Mouse (Mus musculus) cerebellum, adult 9-10 months (tissue): ENCODE measurements around the gene Espnl.

Experiments used
- DNase-seq: peaks from one replicate; pipeline ENCODE4 v3.0.0; 2022

Gene Espnl

DNA sequence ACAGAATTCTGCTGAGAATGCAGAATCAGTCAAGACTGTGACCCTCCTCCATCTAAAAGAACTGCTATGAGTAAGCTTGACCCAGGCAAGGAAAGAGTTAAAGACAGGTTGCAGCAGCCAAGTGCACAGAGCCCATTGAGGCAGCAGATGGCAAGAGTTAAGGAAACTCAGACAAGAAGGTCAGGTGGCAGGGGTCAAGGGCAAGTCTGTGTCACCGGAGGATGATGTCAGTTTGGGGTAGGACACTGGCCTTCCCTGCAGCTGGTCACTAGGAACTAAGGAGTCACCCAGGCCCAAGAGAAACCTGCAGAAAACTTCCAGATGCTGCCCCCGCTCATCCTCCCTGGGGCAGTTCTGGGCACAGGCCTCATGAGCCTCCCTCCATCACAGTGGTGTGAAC, 2.8 kb downstream of the Espnl start:
- DNase-seq: no peak

DNA sequence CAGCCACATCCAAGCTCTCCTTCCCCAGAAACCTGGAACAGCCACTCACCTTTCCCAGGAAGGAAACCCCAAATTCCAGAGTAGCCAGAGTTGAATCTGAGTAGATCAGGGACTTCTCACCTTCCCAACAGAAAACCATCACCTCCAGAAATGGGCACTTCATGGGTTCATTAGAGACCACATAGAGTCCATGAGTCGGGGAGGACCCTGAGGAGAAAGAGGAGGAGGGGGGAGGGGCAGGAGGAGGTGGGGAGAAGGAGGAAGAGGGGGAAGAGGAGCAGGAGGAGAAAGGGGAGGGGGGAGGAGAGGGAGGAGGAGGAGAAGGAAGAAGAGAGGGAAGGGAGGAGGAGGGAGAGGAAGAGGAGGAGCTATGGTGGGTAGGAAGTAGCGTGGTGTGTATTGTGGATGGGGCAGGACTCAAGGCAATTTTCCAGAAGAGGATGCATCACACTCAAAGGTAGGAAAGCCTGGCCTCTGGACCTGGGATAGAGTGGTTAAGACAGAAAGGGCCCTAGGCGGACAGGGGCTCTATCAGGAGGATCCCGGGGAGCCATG, 3.7 kb downstream of the Espnl start:
- DNase-seq: no peak

DNA sequence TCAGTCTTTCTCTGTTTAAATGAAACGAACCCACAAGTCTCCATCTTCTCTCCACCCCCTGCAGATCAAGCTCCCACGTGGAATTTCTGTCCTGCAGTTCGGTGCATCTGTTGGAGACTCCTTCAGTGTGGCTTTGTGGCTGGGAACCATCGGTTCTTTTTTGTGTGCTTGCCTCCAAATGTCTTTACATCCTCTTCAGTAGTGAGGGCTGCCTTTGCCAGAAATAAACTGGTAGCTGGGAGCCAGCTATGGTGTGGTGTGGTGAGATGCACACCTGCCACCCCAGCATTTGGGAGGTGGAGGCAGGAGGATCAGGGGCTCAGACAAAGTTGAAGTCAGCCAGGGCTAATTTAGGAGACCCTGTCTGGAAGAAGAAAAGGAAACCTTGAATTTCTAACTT, 10.2 kb downstream of the Espnl start:
- DNase-seq: no peak

DNA sequence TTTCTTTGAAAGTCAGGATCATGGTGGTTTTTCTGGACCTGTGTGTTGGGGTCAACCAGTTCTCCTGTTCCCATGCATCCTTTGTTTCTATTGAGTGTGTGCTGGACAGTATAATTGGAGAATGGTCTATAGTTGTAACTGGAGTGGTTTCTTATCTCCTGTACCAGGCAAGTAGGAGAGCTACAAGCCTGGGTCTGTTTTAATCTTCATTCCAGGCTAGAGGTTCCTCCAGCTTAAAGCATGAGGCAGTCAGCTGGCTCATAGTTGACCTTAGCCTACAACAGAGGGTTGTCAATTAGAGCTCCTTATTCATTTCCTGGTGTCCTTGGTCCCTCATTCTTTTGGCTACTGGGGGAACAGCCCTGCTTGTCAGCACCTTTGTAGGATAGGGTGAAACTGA, 11.7 kb downstream of the Espnl start:
- no peak for DNase-seq

DNA sequence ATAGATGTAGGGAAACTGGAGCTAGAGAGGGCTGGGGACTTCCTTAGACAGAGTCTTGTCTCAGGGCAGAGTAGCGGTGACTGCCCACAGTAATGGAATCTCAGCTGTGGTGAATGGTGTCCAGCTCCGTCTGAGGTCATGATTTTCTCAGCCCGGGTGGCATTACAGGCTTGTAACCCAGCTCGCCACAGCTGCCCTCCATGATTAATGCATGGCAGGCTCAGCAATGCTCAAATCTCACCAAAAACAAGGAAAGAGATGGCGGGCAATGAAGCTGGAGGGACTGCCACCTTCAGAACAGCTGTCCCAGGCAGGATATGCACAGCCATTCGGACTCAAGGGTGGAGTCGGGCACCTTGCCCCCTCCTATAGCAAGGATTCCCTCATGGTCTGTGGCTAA, 15.5 kb downstream of the Espnl start:
- DNase-seq: no peak

DNA sequence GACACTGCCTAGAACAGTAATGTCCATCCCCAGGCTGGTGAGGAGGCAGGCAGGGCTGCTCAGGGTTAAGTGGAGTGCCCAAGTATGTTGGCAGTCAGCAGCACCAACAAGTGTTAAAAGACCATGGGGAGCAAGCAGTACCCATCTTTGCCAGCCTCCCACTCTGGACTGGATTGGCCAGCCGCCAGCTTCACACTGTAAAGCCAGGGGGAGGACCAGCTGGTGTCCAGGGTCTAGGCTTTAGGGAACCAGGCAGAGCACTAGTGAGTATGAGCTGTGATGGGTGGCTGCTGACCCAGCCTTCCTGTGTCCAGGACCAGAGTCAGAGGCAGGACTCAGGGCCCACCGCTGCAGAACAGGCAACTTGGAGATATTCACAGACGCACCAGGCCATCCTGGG, 22.1 kb downstream of the Espnl start:
- DNase-seq: no peak

DNA sequence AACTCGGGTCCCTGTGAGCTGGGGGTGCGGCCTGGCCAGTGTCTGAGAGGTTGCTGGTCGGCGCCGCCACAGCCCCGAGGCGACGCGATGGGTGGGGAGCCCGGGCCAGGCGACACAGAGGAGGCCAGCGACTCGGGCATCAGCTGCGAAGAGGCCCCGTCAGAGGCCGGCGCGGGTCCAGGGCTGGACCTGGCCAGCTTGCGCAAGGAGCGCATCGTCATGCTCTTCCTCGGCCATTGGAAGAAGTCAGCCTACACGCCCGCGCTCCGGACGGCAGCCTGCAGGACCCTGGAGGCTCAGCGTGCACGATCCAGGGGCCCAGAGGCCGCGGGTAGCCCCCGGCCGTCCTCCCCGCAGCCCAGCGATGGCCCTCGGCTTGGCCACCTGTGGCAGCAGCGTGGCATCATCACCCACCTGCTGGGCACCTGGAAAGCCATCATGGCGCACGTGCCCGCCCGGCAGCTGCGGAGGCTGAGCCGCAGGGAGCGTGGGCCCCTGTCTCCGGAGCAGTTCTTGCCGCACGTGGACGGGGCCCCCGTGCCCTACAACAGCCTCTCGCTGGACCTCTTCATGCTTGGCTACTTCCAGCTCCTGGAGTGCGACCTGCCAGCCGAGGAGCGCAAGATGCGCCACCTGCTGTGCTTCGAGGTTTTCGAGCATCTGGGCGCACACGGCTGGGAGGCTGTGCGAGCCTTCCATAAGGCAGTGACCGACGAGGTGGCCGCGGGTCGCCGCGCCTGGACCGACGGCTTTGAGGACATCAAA, 23.2 kb downstream of the Espnl start:
- DNase-seq: no peak

DNA sequence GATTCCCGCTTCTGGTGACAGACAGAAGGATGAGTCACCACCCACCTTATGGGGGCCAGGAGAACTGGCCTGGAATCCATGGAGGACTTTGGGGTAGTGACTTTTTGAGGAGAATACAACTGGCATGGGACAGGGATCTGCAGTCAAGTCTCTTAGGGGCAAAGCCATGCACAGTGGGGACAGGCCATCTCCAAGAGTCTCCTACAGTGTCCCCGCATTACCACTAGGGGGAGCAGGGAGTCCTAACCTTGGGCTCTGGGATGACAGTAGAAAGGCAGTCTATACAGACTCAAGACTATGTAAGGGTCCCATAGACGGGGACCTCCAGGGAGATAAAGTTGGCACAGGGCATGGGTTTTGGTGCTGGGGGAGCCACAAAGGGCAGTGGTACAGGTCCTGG, 25.0 kb downstream of the Espnl start:
- DNase-seq: peak; percentile 71

DNA sequence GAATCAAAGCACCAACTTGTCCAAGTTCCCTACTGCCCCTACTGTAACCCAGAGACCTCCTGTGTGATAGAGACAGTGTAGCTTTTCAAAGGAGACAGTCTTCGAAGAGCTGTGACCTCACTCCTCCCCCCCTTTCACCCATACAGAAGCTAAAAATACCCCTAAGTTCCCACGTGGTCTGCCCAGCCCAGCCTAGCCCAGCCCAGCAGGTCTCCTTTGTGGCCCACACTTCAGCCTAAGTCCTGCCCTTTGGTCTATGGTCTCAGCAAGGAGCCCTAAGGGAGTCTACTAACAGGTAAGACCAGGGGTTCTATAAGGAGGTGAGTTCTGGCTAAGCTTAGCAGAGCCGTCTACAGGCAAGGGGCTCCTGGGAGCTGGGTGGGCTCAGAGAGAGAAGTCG, 29.0 kb downstream of the Espnl start, which contains the start of gene Klhl30:
Klhl30 (plus strand) TSS at position 176 of the 400 bp plus-strand sequence.
- DNase-seq: no peak

DNA sequence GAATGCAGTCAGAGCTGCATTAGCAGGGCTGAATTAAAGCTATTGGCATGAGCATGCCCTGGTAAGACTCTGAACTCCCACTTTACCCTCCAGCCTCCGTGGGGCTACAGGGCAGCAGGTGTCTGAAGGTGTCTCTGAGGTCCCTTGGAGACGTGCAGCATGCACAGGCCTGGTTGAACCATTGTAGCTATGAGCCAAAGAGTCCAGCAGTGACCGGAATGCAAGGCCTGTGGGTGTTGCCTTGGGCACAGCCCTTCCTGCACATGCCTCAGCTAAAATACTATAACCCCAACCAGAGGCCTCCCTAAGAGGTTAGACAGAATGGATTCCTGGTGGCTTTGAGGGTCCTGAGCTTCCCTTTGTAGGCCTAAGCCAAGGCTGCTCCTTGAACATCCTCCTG, 29.4 kb downstream of the Espnl start:
- no peak for DNase-seq

DNA sequence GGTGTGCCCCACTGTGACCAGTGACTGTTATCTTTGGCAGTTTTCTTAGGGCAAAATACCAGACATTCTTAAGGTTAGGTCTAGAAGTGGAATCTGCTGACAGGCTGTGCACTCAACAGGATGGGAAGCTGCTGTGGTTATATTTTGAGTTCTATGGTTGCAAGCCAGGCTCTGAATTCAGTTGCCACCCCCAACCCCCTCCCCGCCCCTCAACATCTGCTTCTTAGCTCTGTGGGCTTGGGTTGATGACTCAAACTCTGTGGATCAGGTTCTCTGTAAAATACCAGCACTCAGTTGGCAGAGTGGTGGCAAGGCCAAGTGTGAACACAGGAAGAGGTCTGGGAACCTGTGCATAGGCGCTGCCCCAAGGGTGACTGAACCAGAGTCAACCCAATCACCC, 30.4 kb downstream of the Espnl start:
- no peak for DNase-seq

DNA sequence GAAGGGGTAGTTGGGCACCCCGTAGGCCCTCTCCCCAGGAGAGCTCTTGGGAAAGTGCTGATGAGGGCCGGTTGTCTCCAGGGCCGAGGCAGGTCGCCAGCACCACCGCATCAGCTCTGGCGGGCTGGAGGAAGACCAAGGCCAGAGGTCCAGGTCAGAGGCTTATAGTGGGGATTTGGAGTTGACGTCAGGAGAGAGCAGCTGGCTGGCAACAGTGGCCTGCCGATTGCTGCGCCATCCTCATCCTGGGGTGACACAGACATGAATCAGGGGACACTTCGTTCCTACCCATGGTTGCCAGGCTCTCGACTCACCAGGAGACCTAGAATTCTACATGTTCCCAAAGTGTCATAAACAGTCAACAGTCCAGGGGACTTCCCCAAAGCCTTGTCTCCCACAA, 34.2 kb downstream of the Espnl start:
- no peak for DNase-seq

DNA sequence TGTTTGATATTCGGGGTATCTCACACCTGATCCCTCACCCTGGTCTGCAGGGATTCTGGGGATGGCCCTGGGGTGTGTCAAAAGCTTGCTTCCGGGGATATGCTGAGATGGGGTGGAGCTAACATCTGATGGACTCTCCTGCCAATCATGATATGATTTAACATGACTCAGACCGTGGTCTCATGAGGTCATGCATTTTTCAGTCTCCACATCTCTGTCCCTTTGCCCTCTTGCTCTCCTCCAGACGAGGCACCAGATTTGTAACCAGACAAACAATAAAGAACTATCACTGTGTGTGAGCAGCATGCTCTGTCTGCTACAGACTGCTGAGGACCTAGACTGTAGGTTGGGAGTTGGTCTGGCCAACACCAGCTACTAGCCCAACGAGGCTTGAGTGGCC, 40.2 kb downstream of the Espnl start:
- DNase-seq: no peak

DNA sequence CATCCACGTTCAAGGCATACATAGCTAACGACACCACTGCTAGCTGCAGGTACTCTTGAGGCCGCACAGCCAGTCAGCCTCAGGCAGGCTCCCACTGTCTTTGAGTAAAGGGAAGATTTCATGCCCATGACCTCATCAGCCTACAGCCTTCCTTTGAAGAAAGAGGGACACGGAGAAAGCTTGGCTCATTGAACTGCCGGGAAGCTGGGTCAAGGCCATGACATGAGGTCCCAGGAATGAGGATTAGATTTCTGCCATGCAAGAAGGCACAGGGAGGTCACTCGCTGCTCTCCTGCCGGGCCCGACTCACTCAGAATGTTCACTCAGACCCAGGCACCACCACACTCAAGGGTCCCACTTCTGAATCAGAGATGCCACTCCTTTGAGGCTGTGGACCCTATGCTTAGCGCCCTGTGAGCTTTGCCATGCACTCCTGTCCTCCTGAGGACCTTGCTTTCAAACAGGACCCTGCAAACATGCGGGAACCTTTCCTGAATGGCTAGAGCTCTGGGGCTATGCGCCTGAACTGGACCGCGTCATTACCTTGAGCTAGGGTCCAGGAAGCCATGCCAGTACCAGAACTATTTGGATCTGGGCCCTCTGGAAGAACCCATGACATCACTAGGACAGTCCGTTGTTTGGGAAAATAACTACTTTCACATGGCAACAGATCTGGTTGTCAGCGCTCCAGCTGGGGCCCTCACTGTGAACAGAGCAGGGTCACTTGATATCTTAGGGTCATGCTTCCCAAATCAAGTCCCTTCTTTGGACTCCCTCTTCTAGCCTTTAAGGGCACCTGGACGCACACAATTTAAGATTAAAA, 43.2 kb downstream of the Espnl start:
- DNase-seq: no peak

DNA sequence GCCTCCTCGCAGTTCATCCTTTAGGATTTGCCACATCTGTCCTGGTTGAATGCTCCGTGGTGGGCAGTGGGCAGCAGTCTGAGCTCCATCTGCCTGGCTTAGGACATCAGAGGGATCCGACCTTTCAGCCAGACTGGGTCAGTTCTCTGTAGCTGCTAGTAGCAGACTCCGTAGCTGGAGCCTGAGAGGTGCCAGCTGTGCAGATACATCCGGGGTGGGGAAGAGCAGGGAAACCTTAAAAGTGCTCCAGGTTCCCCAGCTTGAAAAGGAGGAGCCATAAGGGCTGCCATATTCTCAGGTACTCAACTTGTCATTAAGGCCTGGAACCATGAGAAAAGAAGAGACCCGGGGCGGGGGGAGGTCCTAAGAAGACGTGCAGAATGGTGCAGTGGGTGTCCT, 43.9 kb downstream of the Espnl start:
- no peak for DNase-seq

DNA sequence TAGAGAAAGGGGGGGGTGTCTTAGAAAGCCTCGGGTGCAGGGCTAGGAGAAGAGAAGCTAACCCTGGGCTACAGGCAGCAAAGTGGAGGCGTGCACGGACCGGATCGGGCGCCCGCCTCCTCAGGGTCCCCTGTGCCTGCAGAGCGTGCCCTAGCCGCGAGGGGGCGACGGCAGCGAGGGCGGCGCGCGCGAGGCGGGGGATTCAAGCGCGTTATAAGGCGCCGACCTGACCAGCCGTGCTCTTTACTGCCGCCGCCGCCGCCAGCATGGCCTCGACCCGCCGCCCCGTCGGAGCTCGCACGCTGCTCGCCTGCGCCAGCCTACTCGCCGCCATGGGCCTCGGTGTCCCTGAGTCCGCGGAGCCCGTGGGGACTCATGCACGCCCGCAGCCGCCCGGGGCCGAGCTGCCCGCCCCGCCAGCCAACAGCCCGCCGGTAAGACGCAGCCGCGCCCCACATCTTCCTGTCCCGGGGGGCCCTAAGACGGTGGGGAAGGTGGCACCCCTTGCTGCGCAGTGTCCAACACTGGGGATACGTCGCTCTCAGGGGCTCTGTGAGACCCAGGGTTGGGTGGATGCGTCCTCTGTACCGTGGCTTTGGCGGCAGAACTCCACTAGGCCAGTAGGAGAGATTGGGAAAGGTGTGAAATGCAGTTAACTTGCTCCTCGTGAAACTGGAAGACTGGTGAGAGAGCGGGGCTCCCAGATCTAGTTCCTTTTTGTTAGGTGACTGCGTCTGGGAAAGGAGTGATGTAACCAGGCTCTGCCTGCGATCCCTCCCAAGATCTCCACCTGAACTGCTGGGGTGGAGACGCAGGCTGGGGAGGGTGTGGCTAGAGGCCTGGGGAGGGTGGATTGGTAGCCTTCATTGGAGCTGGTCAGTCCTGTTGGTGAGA, 44.6 kb downstream of the Espnl start, which contains the start of gene Erfe:
Erfe (plus strand) TSS at position 216 of the 894 bp plus-strand sequence.
- no peak for DNase-seq

DNA sequence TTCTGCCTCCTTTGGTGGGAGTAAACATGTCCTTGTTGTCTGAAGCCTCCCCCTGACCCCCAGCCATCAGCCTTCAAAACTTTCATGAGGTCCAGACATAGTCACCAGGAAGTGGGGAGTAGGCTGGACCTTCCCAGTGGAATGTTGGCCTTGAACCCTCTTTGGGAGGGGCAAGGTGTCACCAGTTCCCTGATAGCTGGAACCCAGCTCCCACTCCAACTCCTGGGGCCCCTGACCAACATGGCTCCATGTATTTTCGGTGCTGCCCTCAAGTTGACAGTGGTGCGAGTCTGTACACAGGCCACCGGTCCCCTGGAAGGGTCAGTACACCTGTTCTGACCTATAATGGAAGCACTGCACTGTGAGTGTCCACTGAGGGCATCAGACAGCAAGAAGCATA, 45.4 kb downstream of the Espnl start:
- no peak for DNase-seq

DNA sequence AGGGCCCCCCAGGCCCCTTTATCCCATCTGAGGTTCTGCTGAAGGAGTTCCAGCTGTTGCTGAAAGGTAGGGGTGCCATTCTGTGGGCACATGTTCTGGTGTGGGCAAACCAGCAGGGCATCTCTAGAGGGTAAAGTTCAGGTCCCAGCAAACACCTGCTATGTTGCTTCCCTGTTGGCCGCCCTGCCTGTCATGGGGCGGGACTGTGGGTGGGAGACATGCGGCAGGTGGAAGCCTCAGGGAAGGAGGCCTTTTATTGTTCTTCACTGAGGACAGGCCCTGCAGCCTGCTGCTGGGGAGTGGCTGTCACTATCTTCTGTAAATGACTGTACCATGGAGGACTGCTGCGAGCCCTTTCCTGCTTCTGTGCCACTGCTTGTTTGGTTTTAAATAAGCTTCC, 47.5 kb downstream of the Espnl start:
- DNase-seq: no peak

DNA sequence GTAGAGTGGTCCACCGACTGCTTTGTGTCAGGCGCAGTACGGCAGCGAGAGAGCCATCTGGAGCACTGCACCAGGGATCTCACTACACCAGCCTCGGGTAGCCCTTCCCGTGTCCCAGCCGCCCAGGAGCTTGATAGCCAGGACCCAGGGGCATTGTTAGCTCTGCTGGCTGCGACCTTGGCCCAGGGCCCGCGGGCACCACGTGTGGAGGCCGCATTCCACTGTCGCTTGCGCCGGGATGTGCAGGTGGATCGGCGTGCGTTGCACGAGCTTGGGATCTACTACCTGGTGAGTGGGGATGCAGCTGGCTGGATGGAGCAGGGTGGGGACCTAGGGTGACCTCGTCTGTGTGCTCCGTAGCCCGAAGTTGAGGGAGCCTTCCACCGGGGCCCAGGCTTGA, 48.2 kb downstream of the Espnl start:
- DNase-seq: no peak

DNA sequence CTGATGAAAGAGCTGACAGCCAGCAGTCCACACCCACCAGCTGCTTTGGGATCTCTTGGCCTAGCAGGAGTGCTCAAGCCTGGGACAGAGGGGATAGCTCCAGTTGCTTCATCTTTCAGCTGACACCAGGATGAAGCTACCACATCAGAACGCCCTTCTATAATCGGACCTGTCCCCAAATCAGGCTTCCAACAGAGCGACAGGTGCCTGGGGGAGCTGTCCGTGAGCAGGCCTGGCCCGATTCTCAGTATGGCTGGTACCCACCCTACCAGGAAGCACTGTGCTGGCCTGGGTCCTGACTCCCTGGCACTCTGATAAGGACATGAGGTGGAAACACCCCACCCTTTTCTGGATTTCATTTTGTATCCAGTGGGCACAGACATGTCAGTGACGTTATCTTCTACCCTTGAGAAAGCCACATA, 51.5 kb downstream of the Espnl start:
- DNase-seq: no peak

DNA sequence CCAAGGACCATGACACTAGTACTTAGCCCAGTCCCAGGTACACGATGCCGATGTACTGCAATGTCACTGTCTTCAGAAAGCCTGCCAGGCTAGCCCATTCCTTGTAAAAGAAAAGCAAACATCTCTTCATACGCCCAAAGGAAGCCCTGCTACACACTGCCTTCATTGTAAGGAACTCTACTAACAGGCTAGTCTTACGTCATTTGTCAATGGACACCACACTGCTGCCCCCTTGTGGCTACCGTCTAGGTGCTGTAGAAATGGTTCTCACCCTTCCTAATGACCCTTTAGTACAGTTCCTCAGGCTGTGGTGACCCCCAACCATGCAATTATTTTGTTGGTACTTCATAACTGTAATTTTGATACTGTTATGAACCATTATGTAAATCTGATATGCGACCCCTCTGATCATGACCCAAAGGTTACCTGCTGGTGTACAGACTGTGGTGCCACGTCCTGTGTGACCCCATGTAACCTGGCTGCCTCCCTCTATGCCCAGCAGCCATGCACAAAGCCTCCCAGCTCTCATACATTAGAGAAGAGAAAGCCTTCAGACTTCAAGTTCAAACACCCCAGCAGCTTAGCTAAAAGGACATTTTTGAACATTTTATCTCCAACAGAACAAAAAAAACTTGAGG, 58.7 kb downstream of the Espnl start:
- peak; percentile 68 for DNase-seq

DNA sequence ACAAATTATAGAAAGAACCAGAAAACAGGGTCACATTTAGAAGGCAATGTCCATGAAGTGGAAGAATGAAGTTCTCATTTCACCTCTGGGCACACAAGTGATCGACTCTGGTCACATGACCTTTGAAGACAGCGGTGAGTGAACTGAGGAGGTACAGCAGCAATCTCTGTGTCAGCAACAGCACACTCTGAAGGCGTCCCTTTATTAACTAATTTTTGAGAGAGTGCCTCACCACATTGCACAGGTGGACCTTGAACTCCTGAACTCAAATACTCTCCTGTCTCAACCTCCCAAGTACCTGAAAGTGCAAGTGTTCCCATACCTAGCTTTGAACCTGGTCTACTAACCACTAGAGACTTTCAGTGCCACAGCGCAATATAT, 59.2 kb downstream of the Espnl start:
- no peak for DNase-seq

DNA sequence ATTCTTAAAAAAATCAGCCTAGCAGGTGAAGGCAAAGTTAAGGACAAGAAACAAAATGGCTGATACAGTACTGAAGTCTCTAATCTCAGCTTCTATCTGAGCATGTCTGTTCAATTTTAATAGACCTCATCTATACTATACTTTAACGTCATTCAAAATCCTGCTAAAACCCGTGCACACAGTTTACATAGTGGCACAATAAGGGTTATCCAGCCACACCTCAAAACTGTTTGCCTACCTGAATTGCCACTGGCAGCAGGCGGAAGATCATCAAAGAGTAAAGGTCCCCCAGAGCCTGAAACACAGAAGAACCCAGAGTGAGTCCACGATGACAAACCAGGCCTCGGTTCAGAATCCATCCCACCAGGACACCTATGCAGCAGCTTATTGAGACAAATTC, 68.5 kb downstream of the Espnl start:
- no peak for DNase-seq
